Mouse (Mus musculus) intestine, postnatal 0 days (tissue): Measurements from ENCODE around the gene Nmnat2. TPM values are rescaled to one million over a fixed set of nuclear protein-coding genes. Genes with fewer than 3 reads are reported as not detected.

Source experiments
- ATAC-seq: fragments of 200-750 bp; cut with Nextera tagmentation; 2 replicates; pipeline ENCODE4 v1.8.0; 2017; ENCODE audit warnings: mild to moderate bottlenecking, moderate TSS enrichment, moderate library complexity
- H3K27ac ChIP-seq: fragments of 300-500 bp; sonication (generic); 2 replicates; pipeline ENCODE4 v1.5.1; 2014; ENCODE audit warnings: mild to moderate bottlenecking, low read depth, low read length, moderate library complexity
- H3K27me3 ChIP-seq: fragments of 300-500 bp; sonication (generic); replicated peaks from 2 replicates; pipeline ENCODE4 v1.6.1; 2014; ENCODE audit warnings: low read length, mixed read lengths; ENCODE audit not compliant: control insufficient read depth, insufficient read depth
- H3K36me3 ChIP-seq: fragments of 300-500 bp; sonication (generic); 2 replicates; pipeline ENCODE4 v1.6.1; 2014; ENCODE audit warnings: mild to moderate bottlenecking, moderate library complexity; ENCODE audit not compliant: control insufficient read depth, insufficient read depth
- H3K4me1 ChIP-seq: fragments of 300-500 bp; sonication (generic); replicated peaks from 2 replicates; pipeline ENCODE4 v1.6.1; 2014; ENCODE audit warnings: antibody characterized with exemption, low read length, mixed read lengths; ENCODE audit not compliant: control insufficient read depth, insufficient read depth
- H3K4me2 ChIP-seq: fragments of 300-500 bp; sonication (generic); replicated peaks from 2 replicates; pipeline ENCODE4 v1.6.1; 2014; ENCODE audit warnings: low read depth, mild to moderate bottlenecking, moderate library complexity
- H3K4me3 ChIP-seq: fragments of 300-500 bp; sonication (generic); 2 replicates; pipeline ENCODE4 v1.5.1; 2014; ENCODE audit warnings: low read depth, low read length
- H3K9ac ChIP-seq: fragments of 300-500 bp; sonication (generic); 2 replicates; pipeline ENCODE4 v1.6.1; 2014; ENCODE audit warnings: mild to moderate bottlenecking, low read depth, low read length
- H3K9me3 ChIP-seq: fragments of 300-500 bp; sonication (generic); 2 replicates; pipeline ENCODE4 v1.6.1; 2016; ENCODE audit warnings: mixed run types; ENCODE audit not compliant: control insufficient read depth
- CTCF ChIP-seq: sonication (generic); IDR thresholded peaks from 2 replicates; pipeline ENCODE4 v1.5.1; 2016; ENCODE audit warnings: low read depth, mild to moderate bottlenecking, control low read depth, antibody characterized with exemption, moderate library complexity
- WGBS: fragments of 180-500 bp; shearing (Covaris S2); extraction: QIAGEN DNeasy Blood & Tissue Kit; methylation state at CpG from one replicate; pipeline ENCODE4 v1.1.7; 2014; 5-methylcytosine and 5-hydroxymethylcytosine counted together
- polyA plus RNA-seq: library from polyadenylated mRNA; unstranded; fragments of >200 nt; fragmentation: Nextera tagmentation; extraction: Ambion mirVana; gene quantifications from 2 replicates; pipeline ENCODE4 v1.2.1, GENCODE M21; 2015

The Nmnat2 gene
- polyA plus RNA-seq, 1 experiment from 2014 or later, result 1.1 TPM

DNA sequence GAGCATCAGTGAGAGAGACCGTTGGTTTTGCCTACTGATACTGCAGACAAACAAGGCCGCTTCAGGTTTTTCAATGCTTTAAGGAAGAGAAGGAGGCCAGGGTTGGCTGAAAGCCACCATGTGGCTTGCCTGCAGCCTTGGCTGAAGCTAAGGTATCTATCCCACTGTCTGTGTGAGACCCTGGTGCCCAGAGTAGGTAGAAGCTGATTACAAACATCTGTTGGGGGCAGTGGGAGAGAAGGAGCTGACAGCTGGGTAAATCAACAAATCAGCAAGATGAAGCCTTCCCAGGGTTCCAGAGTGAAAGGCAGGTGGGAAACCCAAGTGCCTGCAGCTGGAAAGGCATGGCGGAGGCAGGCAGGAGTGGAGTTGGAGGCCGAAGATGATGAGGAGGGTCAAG lies 136.0 kb downstream of the Nmnat2 start:
- ATAC-seq, result no peak
- H3K4me1 ChIP-seq, result peaks cover 5% of the 10 kb centered on the region; the same call in 1 of the 2 replicates
- H3K27ac ChIP-seq, result no peak overlapping the region
- H3K9me3 ChIP-seq, result no peaks in the 10 kb centered on the region
- H3K4me3 ChIP-seq, result no peak overlapping the region
- H3K9ac ChIP-seq, result no peak overlapping the region
- WGBS, result 82% methylated on average over 4 of the region's 4 CpGs
- H3K36me3 ChIP-seq, result no peaks in the 10 kb centered on the region
- no peak overlapping the region for H3K4me2 ChIP-seq
- H3K27me3 ChIP-seq, result no peaks in the 10 kb centered on the region
- no peak for TF ChIP-seq CTCF

DNA sequence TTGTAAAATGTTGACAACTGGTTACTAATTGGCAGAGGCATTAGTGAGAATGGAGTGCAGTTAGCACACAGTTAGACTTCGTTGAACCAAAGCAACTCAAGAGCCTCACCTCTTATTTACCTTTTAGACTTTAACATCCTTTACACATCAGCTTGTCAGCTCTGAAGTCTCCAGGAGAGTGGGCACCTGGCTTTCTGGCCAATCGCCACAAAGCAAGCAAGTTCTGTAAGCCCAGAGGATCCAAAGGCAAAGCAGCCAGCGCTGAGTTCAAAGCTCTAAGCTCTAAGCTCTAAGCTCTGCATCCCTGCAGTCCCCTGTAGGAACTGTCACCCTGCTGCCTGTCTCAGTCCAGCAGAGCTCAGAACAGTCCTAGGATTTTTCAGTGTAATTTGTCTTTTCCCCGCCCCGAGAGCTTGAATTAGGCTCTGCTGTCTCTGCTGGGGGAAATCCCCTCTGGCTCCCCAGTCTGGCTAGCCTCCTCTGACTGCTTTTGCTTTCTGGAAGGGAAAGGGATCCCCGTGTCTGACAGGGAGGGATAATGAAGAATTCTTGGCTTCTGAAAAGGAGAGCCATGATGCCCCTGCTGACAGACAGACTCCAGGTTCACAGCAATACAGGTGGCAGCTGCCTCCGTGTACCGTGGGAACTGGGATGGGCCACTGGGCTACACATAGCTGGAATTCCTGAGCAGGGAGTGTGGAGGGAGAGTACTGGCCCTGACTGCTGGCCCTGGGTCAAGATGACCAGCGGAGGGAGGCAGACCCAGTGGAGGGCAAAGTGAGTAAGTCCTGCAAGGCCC lies 136.8 kb downstream of the Nmnat2 start:
- WGBS, result 42% methylated on average over 9 of the region's 9 CpGs

DNA sequence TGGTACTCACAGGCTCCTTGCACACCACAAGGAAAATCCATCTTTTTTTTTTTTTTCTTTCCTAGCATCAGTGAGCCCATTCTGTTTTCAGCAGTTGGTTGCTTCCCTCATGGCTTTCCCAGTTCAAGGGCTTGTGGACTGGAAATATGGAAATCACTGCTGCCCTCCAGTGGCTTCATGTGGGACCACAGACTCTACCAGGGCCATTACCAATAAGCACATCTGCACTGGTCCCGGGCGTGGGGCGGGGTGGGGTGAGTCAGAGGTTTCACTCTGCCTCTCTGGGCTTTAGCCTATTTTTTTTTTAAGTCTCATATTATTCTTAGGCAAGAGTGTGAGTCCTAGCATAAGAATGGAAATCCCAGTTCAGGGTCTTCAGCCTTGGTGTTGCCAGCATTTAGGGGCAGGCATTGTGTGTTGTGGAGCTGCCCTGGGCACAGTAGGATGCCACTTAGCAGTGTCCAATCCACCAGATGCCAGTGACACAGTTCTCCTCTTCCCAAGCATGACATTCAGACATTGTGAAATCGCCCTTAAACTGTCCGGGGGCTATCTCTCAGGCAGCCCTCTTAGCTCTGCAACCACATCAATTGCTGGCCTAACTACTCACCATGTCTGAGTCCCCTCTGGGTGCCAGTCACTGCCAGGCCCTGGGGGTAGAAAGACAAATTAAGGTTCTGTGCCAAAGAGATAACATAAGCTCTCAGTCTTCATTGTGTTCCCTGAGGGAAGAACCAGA lies 137.6 kb downstream of the Nmnat2 start:
- no peaks in the 10 kb centered on the region for H3K9me3 ChIP-seq
- H3K4me3 ChIP-seq, result no peak overlapping the region
- TF ChIP-seq CTCF, result peak; percentile 81
- WGBS, result 49% methylated on average over 5 of the region's 5 CpGs
- H3K36me3 ChIP-seq, result no peaks in the 10 kb centered on the region
- no peak overlapping the region for H3K9ac ChIP-seq
- H3K27me3 ChIP-seq, result no peaks in the 10 kb centered on the region
- H3K4me2 ChIP-seq, result no peak overlapping the region
- H3K4me1 ChIP-seq, result peaks cover 5% of the 10 kb centered on the region; the same call in 1 of the 2 replicates
- peak; percentile 57 for ATAC-seq
- H3K27ac ChIP-seq, result no peak overlapping the region

More for the DNA sequence above, 136.8 kb downstream of the Nmnat2 start:
- H3K4me1 ChIP-seq, result peaks cover 5% of the 10 kb centered on the region; the same call in 1 of the 2 replicates
- H3K9me3 ChIP-seq, result no peaks in the 10 kb centered on the region
- no peaks in the 10 kb centered on the region for H3K27me3 ChIP-seq
- H3K4me3 ChIP-seq, result no peak overlapping the region
- peak; percentile 44 for ATAC-seq
- no peak overlapping the region for H3K9ac ChIP-seq
- H3K27ac ChIP-seq, result no peak overlapping the region; the same call in 1 of the 2 replicates
- no peak for TF ChIP-seq CTCF
- H3K36me3 ChIP-seq, result no peaks in the 10 kb centered on the region
- H3K4me2 ChIP-seq, result no peak overlapping the region

DNA sequence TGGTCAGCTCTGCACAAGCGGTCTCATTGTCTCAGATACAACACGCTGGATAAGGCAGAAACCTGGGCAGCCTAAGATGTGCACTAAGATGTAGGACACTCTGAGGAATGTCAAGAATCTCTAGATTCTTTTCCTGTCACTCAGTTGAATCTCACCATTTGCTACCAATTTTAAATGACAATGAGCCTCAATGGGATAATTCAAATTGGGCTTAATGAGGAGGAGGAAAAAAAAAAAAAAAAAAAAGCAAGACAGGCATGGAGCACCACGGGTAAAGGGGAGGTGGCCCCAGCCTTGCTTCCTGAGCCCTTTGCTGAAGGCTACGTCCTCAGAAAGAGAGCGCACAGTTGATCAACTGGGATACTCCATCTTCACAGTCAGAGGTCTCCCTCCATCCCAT lies 138.4 kb downstream of the Nmnat2 start:
- 76% methylated on average over 5 of the region's 5 CpGs for WGBS
- Histone ChIP-seq H3K9me3 (no peaks in the 10 kb centered on the region), H3K27ac (no peak overlapping the region), H3K4me1 (peaks cover 5% of the 10 kb centered on the region; the same call in 1 of the 2 replicates), H3K27me3 (no peaks in the 10 kb centered on the region), H3K4me3 (no peak overlapping the region), H3K36me3 (no peaks in the 10 kb centered on the region), H3K9ac (no peak overlapping the region), H3K4me2 (no peak overlapping the region)
- TF ChIP-seq CTCF, result no peak
- no peak for ATAC-seq

DNA sequence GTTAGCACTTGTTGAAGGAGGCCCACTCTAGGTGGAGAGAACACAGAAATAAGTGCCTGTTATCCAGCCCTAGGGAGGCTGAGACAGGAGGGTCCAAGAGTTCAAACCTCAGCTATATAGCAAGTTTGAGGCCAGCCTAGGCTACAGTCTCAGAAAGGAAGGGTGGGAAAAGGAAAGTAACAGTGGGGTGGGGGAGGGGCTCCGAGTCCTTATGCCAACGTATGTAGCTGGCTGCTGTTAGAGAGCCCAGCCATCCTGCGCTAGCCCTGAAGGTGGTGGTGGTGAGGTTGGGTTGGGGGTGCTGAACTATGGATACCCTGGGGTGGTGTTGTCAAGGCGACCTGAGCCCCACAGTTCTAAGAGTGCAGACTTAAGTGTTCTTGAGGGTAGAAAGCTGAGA lies 138.8 kb downstream of the Nmnat2 start:
- ATAC-seq, result no peak
- H3K27ac ChIP-seq, result no peak overlapping the region
- no peaks in the 10 kb centered on the region for H3K36me3 ChIP-seq
- peaks cover 5% of the 10 kb centered on the region; the same call in 1 of the 2 replicates for H3K4me1 ChIP-seq
- H3K9me3 ChIP-seq, result no peaks in the 10 kb centered on the region
- no peak overlapping the region for H3K4me2 ChIP-seq
- no peak for TF ChIP-seq CTCF
- 77% methylated on average over 4 of the region's 4 CpGs for WGBS
- no peak overlapping the region for H3K9ac ChIP-seq
- H3K27me3 ChIP-seq, result no peaks in the 10 kb centered on the region
- no peak overlapping the region for H3K4me3 ChIP-seq
